Comparison of ENCODE assay signal across 1 mouse cellular context in the genomic region with DNA sequence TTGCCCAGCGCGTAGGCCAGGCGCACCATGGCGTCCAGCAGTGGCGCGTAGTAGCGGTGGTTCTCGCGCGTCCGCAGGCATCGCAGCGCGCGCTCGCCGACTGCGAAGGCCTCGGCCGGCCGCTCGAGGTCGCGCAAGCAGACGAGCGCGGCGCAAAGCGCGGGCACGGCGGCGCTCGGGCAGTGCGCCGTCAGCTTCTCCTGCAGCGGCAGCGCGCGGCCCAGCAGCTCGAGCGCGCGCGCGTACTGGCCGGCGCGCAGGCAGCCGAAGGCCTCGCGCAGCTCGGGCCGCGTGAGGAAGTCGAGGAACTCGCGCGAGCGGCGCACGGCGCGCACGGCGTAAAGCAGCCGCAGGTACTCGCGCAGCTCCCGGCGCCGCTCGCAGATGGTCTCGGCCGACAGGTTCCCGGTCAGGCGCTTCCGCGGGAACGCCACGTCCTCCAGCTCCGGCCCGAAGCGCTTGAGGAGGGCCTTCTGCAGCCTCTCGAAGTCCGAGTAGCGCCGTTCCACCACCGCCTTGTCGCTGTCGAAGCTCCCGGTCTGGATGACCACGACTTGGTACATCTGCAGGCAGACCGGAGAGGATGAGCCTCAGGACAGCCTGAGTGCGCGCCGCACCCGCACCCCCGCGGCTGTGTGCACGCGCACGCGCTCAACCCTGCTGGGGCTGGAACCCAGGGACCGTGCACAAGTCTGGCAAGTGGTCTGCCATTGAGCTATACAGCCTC.
TF ChIP-seq lines count a peak whose summit lies in the region.

No protein-coding gene starts in this region.

TF ChIP-seq in CH12.LX, 34 proteins besides CTCF, POLR2A, EP300 and RAD21:
- TF ChIP-seq TCF12 (IDR thresholded peaks at IDR 0.05; ENCODE audit: low read depth, low read length) (no peak), USF1 (IDR thresholded peaks at IDR 0.05; ENCODE audit: low read depth, low read length) (no peak), HCFC1 (IDR thresholded peaks at IDR 0.05; ENCODE audit: low read depth, low read length) (no peak), KAT2A (IDR thresholded peaks at IDR 0.05; ENCODE audit: insufficient replicate concordance, low read length) (no peak), MAFK (IDR thresholded peaks at IDR 0.05; ENCODE audit: insufficient replicate concordance, low read length) (no peak), POLR2AphosphoS2 (IDR thresholded peaks at IDR 0.05; ENCODE audit: low read depth, low read length) (no peak), PAX5 (IDR thresholded peaks at IDR 0.05; ENCODE audit: low read length) (no peak)
TF ChIP-seq in CH12.LX: peak in this region for 0.
